Mouse (Mus musculus) midbrain, postnatal 0 days (tissue): ENCODE results near the gene Thoc6. TPM values are rescaled to one million over a fixed set of nuclear protein-coding genes. Genes with fewer than 3 reads are reported as not detected.
A peak's percentile ranks its signal among the peaks of the same experiment; 100 is the strongest.

Experiments
- ATAC-seq: fragments of 200-750 bp; cut with Nextera tagmentation; 2 replicates; pipeline ENCODE4 v1.8.0; 2017; ENCODE audit warnings: moderate number of reproducible peaks, mild to moderate bottlenecking, moderate TSS enrichment, moderate library complexity; ENCODE audit not compliant: low FRiP score
- DNase-seq: peaks from one replicate; pipeline ENCODE4 v3.0.0-alpha.2; 2015; ENCODE audit warnings: low spot score
- H3K27ac ChIP-seq: fragments of 300-500 bp; sonication (generic); 2 replicates; pipeline ENCODE4 v1.5.1; 2014; ENCODE audit warnings: low read depth, mild to moderate bottlenecking, low read length, mixed read lengths
- H3K27me3 ChIP-seq: fragments of 300-500 bp; sonication (generic); 2 replicates; pipeline ENCODE4 v1.6.1; 2014; ENCODE audit warnings: low read length, control low read depth, mixed read lengths; ENCODE audit not compliant: insufficient read depth
- H3K36me3 ChIP-seq: fragments of 300-500 bp; sonication (generic); 2 replicates; pipeline ENCODE4 v1.6.1; 2014; ENCODE audit warnings: low read length, control low read depth, mixed read lengths; ENCODE audit not compliant: insufficient read depth
- H3K4me1 ChIP-seq: fragments of 300-500 bp; sonication (generic); 2 replicates; pipeline ENCODE4 v1.6.1; 2014; ENCODE audit warnings: mild to moderate bottlenecking, control low read depth, antibody characterized with exemption, low read length, mixed read lengths; ENCODE audit not compliant: insufficient read depth
- H3K4me2 ChIP-seq: fragments of 300-500 bp; sonication (generic); 2 replicates; pipeline ENCODE4 v1.6.1; 2014; ENCODE audit warnings: low read depth, mild to moderate bottlenecking, low read length, mixed read lengths; ENCODE audit not compliant: poor library complexity, severe bottlenecking
- H3K4me3 ChIP-seq: fragments of 300-500 bp; sonication (generic); 2 replicates; pipeline ENCODE4 v1.5.1; 2014; ENCODE audit warnings: low read depth, mild to moderate bottlenecking, low read length, moderate library complexity
- H3K9ac ChIP-seq: fragments of 300-500 bp; sonication (generic); replicated peaks from 2 replicates; pipeline ENCODE4 v1.6.1; 2014; ENCODE audit warnings: mild to moderate bottlenecking, low read length, moderate library complexity, mixed read lengths; ENCODE audit not compliant: poor library complexity, severe bottlenecking
- H3K9me3 ChIP-seq: fragments of 300-500 bp; sonication (generic); 2 replicates; pipeline ENCODE4 v1.6.1; 2016; ENCODE audit warnings: low read length, control low read depth
- CTCF ChIP-seq: IDR thresholded peaks from 2 replicates; pipeline ENCODE4 v1.5.1; 2016; ENCODE audit warnings: antibody characterized with exemption, mild to moderate bottlenecking
- WGBS: fragments of 180-500 bp; shearing (Covaris S2); extraction: QIAGEN DNeasy Blood & Tissue Kit; methylation state at CpG from one replicate; pipeline ENCODE4 v1.1.7; 2014; 5-methylcytosine and 5-hydroxymethylcytosine counted together
- polyA plus RNA-seq: library from polyadenylated mRNA; unstranded; fragments of >200 nt; fragmentation: Nextera tagmentation; extraction: Ambion mirVana; gene quantifications from 2 replicates; pipeline ENCODE4 v1.2.1, GENCODE M21; 2015
- total RNA-seq: library from RNA; depleted of rRNA; stranded (reverse); fragments of >200 nt; gene quantifications from 2 replicates; pipeline ENCODE4 v1.2.3, GENCODE M21; 2014

The Thoc6 gene
- total and polyA plus RNA-seq, 2 experiments from 2014 or later: 16.7 to 21.1 TPM

GRCm38 (mm10) chr17:23680336-23680735, 6.7 kb upstream of the Thoc6 start:
- no peak overlapping the region for H3K4me2 ChIP-seq

GRCm38 (mm10) chr17:23679127-23679835, 5.6 kb upstream of the Thoc6 start, which contains the start of gene Cldn6:
Cldn6 (plus strand) TSS chr17:23679249.
- ATAC-seq (no peak), DNase-seq (no peak)
- H3K36me3 ChIP-seq: no peaks in the 10 kb centered on the region
- H3K27ac ChIP-seq: no peak within 1 kb of the TSS
- 2% methylated on average over 38 of the region's 38 CpGs for WGBS
- H3K9me3 ChIP-seq: no peaks in the 10 kb centered on the region
- peaks cover 13% of the 10 kb centered on the region for H3K4me1 ChIP-seq
- H3K4me3 ChIP-seq: peak within 1 kb of the TSS; percentile 19; the same call in 1 of the 2 replicates
- peaks cover 42% of the 10 kb centered on the region for H3K27me3 ChIP-seq
- TF ChIP-seq CTCF: no peak
- no peak within 1 kb of the TSS for H3K9ac ChIP-seq
- H3K4me2 ChIP-seq: peak within 1 kb of the TSS; percentile 39; the same call in 1 of the 2 replicates

More at GRCm38 (mm10) chr17:23680336-23680735, 6.7 kb upstream of the Thoc6 start:
- no peak for TF ChIP-seq CTCF
- peaks cover 6% of the 10 kb centered on the region for H3K4me1 ChIP-seq
- ATAC-seq (no peak), DNase-seq (no peak)
- H3K4me3 ChIP-seq: no peak overlapping the region
- H3K9ac ChIP-seq: no peak overlapping the region
- no peaks in the 10 kb centered on the region for H3K9me3 ChIP-seq
- H3K36me3 ChIP-seq: no peaks in the 10 kb centered on the region
- peaks cover 46% of the 10 kb centered on the region for H3K27me3 ChIP-seq
- WGBS: 79% methylated on average over 9 of the region's 9 CpGs
- no peak overlapping the region for H3K27ac ChIP-seq

GRCm38 (mm10) chr17:23677236-23677679, 3.6 kb upstream of the Thoc6 start, which contains the start of gene Tnfrsf12a:
Tnfrsf12a (minus strand) TSS chr17:23677468.
- Histone ChIP-seq H3K27ac (no peak within 1 kb of the TSS), H3K27me3 (peaks cover 34% of the 10 kb centered on the region)

DNA sequence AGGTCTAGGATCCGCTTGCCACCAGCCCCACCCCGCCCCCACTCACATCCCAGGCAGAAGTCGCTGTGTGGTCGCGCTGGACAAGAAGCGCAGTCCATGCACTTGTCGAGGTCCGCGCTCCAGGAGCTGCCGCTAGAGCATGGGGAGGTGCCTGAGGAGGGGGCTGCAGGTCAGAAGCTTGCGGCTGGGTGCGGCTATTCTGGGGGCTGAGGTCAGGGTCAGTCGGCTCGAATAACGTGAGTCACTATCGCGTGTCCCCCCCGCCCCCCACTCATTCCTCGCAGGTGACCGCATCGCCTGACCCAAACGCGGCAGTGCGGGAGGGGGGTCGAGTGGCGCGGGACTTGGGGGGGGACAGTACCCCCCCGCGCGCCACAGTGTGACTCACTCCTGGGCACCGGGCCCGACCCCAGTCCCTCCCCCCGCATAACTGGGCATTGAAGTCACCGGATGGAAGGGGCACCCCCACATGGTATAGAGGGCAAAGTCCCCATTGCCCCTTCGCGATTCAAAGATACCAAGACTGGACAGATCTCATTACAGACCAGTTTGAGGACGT, 2.9 kb upstream of the Thoc6 start:
- no peak for DNase-seq

More at GRCm38 (mm10) chr17:23677236-23677679, 3.6 kb upstream of the Thoc6 start, which contains the start of gene Tnfrsf12a:
- H3K9me3 ChIP-seq: no peaks in the 10 kb centered on the region
- WGBS: under 1% methylated on average over 34 of the region's 34 CpGs
- peak within 1 kb of the TSS; percentile 96 for H3K4me2 ChIP-seq
- TF ChIP-seq CTCF: no peak
- peaks cover 19% of the 10 kb centered on the region for H3K4me1 ChIP-seq
- peak; percentile 76 for DNase-seq
- peak within 1 kb of the TSS; percentile 43 for H3K4me3 ChIP-seq
- peak within 1 kb of the TSS; percentile 52 for H3K9ac ChIP-seq
- no peak for ATAC-seq
- H3K36me3 ChIP-seq: no peaks in the 10 kb centered on the region

GRCm38 (mm10) chr17:23675564-23676281, 2.0 kb upstream of the Thoc6 start:
- DNase-seq: no peak
- Histone ChIP-seq H3K27ac (no peak overlapping the region), H3K4me3 (peak overlapping the region; percentile 43; the same call in 1 of the 2 replicates)

More for the DNA sequence above, 2.9 kb upstream of the Thoc6 start:
- H3K4me1 ChIP-seq: peaks cover 19% of the 10 kb centered on the region
- no peaks in the 10 kb centered on the region for H3K9me3 ChIP-seq
- H3K4me2 ChIP-seq: peak overlapping the region; percentile 96
- no peak for TF ChIP-seq CTCF
- WGBS: 2% methylated on average over 36 of the region's 37 CpGs
- peak overlapping the region; percentile 42 for H3K9ac ChIP-seq
- H3K36me3 ChIP-seq: no peaks in the 10 kb centered on the region
- H3K4me3 ChIP-seq: peak overlapping the region; percentile 43
- no peak overlapping the region for H3K27ac ChIP-seq
- no peak for ATAC-seq
- H3K27me3 ChIP-seq: peaks cover 28% of the 10 kb centered on the region

More at GRCm38 (mm10) chr17:23675564-23676281, 2.0 kb upstream of the Thoc6 start:
- WGBS: 20% methylated on average over 15 of the region's 15 CpGs
- H3K36me3 ChIP-seq: no peaks in the 10 kb centered on the region
- no peak for ATAC-seq
- H3K4me1 ChIP-seq: peaks cover 19% of the 10 kb centered on the region
- no peaks in the 10 kb centered on the region for H3K9me3 ChIP-seq
- no peak overlapping the region; the same call in 1 of the 2 replicates for H3K9ac ChIP-seq
- H3K27me3 ChIP-seq: peaks cover 20% of the 10 kb centered on the region
- H3K4me2 ChIP-seq: peak overlapping the region; percentile 96
- peak; percentile 27; the same call in 1 of the 2 replicates for TF ChIP-seq CTCF
